ENCODE assay signal across 8 mouse cellular contexts in the genomic region with DNA sequence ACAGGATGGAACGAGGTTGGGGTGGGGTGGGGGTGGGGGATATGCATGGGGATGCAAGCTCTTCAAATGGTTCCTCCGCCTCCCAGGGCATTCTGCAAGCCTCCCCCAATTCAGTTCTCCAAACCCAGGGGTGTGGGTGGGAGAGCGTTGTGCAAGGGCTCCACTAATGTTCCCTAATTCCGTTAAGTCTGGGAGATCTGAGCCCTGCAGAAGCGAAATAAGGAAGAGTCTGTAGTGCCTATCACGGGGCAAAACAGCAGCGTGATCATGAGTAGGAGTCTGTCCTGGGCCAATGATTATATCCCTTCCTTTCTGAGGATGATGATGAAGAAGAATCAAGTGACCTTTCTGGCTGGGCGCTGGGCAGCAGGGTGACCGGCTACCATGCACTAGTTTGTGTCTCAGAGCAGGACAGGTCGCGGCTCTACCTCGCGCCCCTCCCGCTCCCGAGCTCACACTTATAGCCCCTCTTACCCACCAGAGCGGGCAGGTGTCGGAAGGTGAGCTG. TPM values are rescaled to one million over a fixed set of nuclear protein-coding genes. Genes with fewer than 3 reads are reported as not detected.
DNase-seq lines count a peak whose midpoint lies in the region; ATAC-seq and TF ChIP-seq lines count a peak whose summit lies in the region.

No protein-coding gene starts in this region.

- TF ChIP-seq CTCF in small intestine, adult 2 months (IDR thresholded peaks at IDR 0.05; ENCODE audit: extremely low read depth, insufficient read length, insufficient replicate concordance, low read depth, low read length): no peak

- no peak for TF ChIP-seq POLR2A in small intestine, adult 2 months (IDR thresholded peaks at IDR 0.05; ENCODE audit: low read depth, low read length)

- H3K4me1 ChIP-seq in ES-E14 (ENCODE audit: control insufficient read depth in 2 of 2, insufficient read depth in 2 of 2, low read length in 2 of 2, poor library complexity in 1 of 2): peaks cover 3% of the 10 kb centered on the region in 2 experiments; a peak in 2 of 4 replicates
- H3K4me1 ChIP-seq in forebrain, embryonic 11.5 days (replicated peaks; ENCODE audit: control insufficient read depth, insufficient read depth, low read length): 0 out of 2 replicates have a peak, but pooled peaks cover 4% of the 10 kb centered on the region
- peaks cover 6% of the 10 kb centered on the region for H3K4me1 ChIP-seq in hindbrain, embryonic 16.5 days (ENCODE audit: control insufficient read depth, insufficient read depth, low read depth, low read length)
- no peaks in the 10 kb centered on the region for H3K4me1 ChIP-seq in small intestine, adult 2 months (ENCODE audit: control insufficient read depth, insufficient read depth, insufficient read length, low read length)

- in situ Hi-C loops in ES-E14 (cut with MboI; ENCODE audit: low sequenced_read_pairs in 2 of 2, unreplicated experiment in 2 of 2): no loop called here

- peak; percentile 97 for DNase-seq in heart, adult 11 months
- no peak for DNase-seq in heart, postnatal 25 days (ENCODE audit: low spot score)
- DNase-seq in ES-E14 (ENCODE audit: low read depth, low spot score): no peak
- no peak for DNase-seq in forebrain, embryonic 11.5 days (ENCODE audit: low spot score)
- peak; percentile 24 for DNase-seq in lung, postnatal 10 days
- DNase-seq in cerebellum, adult 8-10 months: no peak

- intact Hi-C loops in heart, postnatal 25 days (cut with DNase I): no loop called here

- H3K4me3 ChIP-seq in ES-E14 (ENCODE audit: insufficient read depth in 1 of 2, low read depth in 1 of 2, low read length in 2 of 2, poor library complexity in 1 of 2, severe bottlenecking in 1 of 2): peak overlapping the region; percentile 86 to 99
- H3K4me3 ChIP-seq in forebrain, embryonic 11.5 days (ENCODE audit: low read depth, low read length): peak overlapping the region; percentile 63
- H3K4me3 ChIP-seq in hindbrain, embryonic 16.5 days (ENCODE audit: low read length): peak overlapping the region; percentile 80
- H3K4me3 ChIP-seq in small intestine, adult 2 months (ENCODE audit: low read depth, low read length): peak overlapping the region; percentile 71

- H3K9ac ChIP-seq in ES-E14 (ENCODE audit: insufficient read depth, low read depth, low read length, poor library complexity, severe bottlenecking): peak overlapping the region; percentile 76
- peak overlapping the region; percentile 69 for H3K9ac ChIP-seq in forebrain, embryonic 11.5 days (ENCODE audit: low read length)
- H3K9ac ChIP-seq in hindbrain, embryonic 16.5 days (ENCODE audit: low read depth, low read length): peak overlapping the region; percentile 69

- peak; percentile 29 for ATAC-seq in forebrain, embryonic 11.5 days (replicated peaks; ENCODE audit: low FRiP score)
- peak; percentile 60 for ATAC-seq in hindbrain, embryonic 16.5 days

- no peaks in the 10 kb centered on the region for H3K9me3 ChIP-seq in ES-E14 (ENCODE audit: control insufficient read depth, insufficient read depth, low read depth, low read length)
- H3K9me3 ChIP-seq in forebrain, embryonic 11.5 days (ENCODE audit: control insufficient read depth, low read length): no peaks in the 10 kb centered on the region
- H3K9me3 ChIP-seq in hindbrain, embryonic 16.5 days (ENCODE audit: control insufficient read depth, low read length): no peaks in the 10 kb centered on the region

- peak overlapping the region; percentile 81 for H3K4me2 ChIP-seq in forebrain, embryonic 11.5 days (ENCODE audit: low read depth, low read length, severe bottlenecking)
- H3K4me2 ChIP-seq in hindbrain, embryonic 16.5 days (ENCODE audit: low read length): peak overlapping the region; percentile 99

- peaks cover 16% of the 10 kb centered on the region for H3K27me3 ChIP-seq in forebrain, embryonic 11.5 days (ENCODE audit: control insufficient read depth, insufficient read depth, low read length)
- H3K27me3 ChIP-seq in hindbrain, embryonic 16.5 days (replicated peaks; ENCODE audit: control insufficient read depth, insufficient read depth, low read length): peaks cover 4% of the 10 kb centered on the region; the same call in 1 of the 2 replicates
- no peaks in the 10 kb centered on the region for H3K27me3 ChIP-seq in small intestine, adult 2 months (ENCODE audit: control insufficient read depth, insufficient read depth, low read length)

- no peaks in the 10 kb centered on the region for H3K36me3 ChIP-seq in ES-E14 (ENCODE audit: control insufficient read depth, insufficient read depth, low read length, poor library complexity, severe bottlenecking)
- H3K36me3 ChIP-seq in forebrain, embryonic 11.5 days (ENCODE audit: control insufficient read depth, insufficient read depth, low read length): no peaks in the 10 kb centered on the region
- H3K36me3 ChIP-seq in hindbrain, embryonic 16.5 days (ENCODE audit: control insufficient read depth, insufficient read depth, low read length): no peaks in the 10 kb centered on the region
- H3K36me3 ChIP-seq in small intestine, adult 2 months (ENCODE audit: control insufficient read depth, insufficient read depth, low read length): no peaks in the 10 kb centered on the region

- WGBS in forebrain, embryonic 11.5 days: 0% methylated on average over 17 of the region's 17 CpGs
- WGBS in hindbrain, embryonic 16.5 days: under 1% methylated on average over 17 of the region's 17 CpGs
- under 1% methylated on average over 17 of the region's 17 CpGs for WGBS in small intestine, adult 2 months

- H3K27ac ChIP-seq in ES-E14 (ENCODE audit: insufficient read depth, low read depth, low read length, poor library complexity, severe bottlenecking): peak overlapping the region; percentile 29; the same call in 1 of the 2 replicates
- no peak overlapping the region for H3K27ac ChIP-seq in forebrain, embryonic 11.5 days (ENCODE audit: low read depth, low read length)
- peak overlapping the region; percentile 34; the same call in 1 of the 2 replicates for H3K27ac ChIP-seq in hindbrain, embryonic 16.5 days (ENCODE audit: low read depth, low read length)
- peak overlapping the region; percentile 22; the same call in 1 of the 2 replicates for H3K27ac ChIP-seq in small intestine, adult 2 months (ENCODE audit: insufficient read depth, low read depth, low read length)

TF ChIP-seq in ES-E14, 5 proteins besides CTCF, POLR2A, EP300 and RAD21:
- TF ChIP-seq CHD2 (IDR thresholded peaks at IDR 0.05; ENCODE audit: low read depth, low read length) (no peak), MAFK (IDR thresholded peaks at IDR 0.05; ENCODE audit: insufficient read depth, low read depth, low read length) (no peak), HCFC1 (IDR thresholded peaks at IDR 0.05; ENCODE audit: borderline replicate concordance, insufficient read depth, low read length) (no peak), ZC3H11A (IDR thresholded peaks at IDR 0.05; ENCODE audit: borderline replicate concordance, low read depth, low read length) (no peak), ZNF384 (IDR thresholded peaks at IDR 0.05; ENCODE audit: low read depth, low read length) (no peak)

RNA-seq across cellular contexts. Expression of a gene that starts 0.6 kb away (rescaled TPM):
- 1 to 10 TPM; 1.6 to 3.8 TPM for total RNA-seq in heart, postnatal 25 days (2021)
- total RNA-seq in ES-E14 (2012; rRNA removed): 24.3 and 25.5 TPM in 2 replicates
- 12.5 and 12.8 TPM in 2 replicates for polyA plus RNA-seq in forebrain, embryonic 11.5 days (2014; fragmentation: Nextera tagmentation; extraction: Ambion mirVana)
- 5.4 and 6.2 TPM in 2 replicates for polyA plus RNA-seq in hindbrain, embryonic 16.5 days (2015; fragmentation: Nextera tagmentation; extraction: Ambion mirVana)
- 0.19 and 1.9 TPM in 2 replicates for polyA plus RNA-seq in small intestine, adult 2 months (2012; rRNA removed)

Comparison
In these comparisons a context has a peak if more than half of its experiments do, and no peak if none do; other contexts are left out.
1. DNase-seq: peak in heart, adult 11 months (single experiment) and lung, postnatal 10 days (single experiment); none in heart, postnatal 25 days (single experiment), ES-E14 (single experiment), forebrain, embryonic 11.5 days (single experiment) and cerebellum, adult 8-10 months (single experiment).
2. Peak in every context shown above with its lines, with median percentiles within 50 percentile points of each other: H3K4me3 ChIP-seq and H3K9ac ChIP-seq.